Comparison of ENCODE assay signal across 21 mouse cellular contexts in the genomic region with DNA sequence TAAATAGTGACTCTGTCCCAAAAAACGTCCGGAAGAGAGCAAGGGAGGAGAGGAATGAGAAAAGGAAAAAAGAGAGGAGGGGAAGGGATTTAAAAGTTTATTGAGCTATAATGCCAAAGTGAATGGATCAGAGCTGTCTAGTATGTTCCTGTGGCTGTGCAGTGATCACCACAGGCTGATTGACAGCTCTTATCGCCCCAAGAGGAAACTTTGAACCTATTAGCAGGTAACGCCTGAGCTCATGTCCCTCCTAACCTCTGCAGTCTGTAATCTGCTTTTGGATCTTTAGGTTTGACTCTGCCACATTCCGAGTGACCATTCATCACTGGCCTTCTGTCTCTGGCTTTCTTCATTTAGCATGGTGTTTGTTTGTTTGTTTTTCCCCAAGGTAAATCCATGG.
"Had no signal": no experiment of that assay in that cellular context is flagged by ENCODE, and none has a peak within 500 bp of the region (broad histone marks: within the 10 kb centered on the region; RNA-seq: fewer than 3 reads in every experiment).

No protein-coding gene starts in this region.

- ATAC-seq: midbrain, embryonic 13.5 days; midbrain, embryonic 16.5 days had no signal

- H3K9me3 ChIP-seq: limb, embryonic 10.5 days; limb, embryonic 13.5 days; liver, embryonic 13.5 days; lung, embryonic 15.5 days; megakaryocyte, embryonic 14.5 days; midbrain, embryonic 10.5 days; midbrain, embryonic 13.5 days; neural tube, embryonic 13.5 days had no signal

- H3K36me3 ChIP-seq: lung, embryonic 15.5 days had no signal

- H3K4me1 ChIP-seq: limb, embryonic 10.5 days; liver, embryonic 13.5 days; midbrain, embryonic 10.5 days; midbrain, embryonic 13.5 days; neural tube, embryonic 13.5 days had no signal

- DNase-seq: kidney, adult 18-20 months; kidney, adult 9 months; kidney, postnatal 14 days; kidney, postnatal 4 days; liver, embryonic 13.5 days; lung, adult 18-20 months; lung, postnatal 10 days; lung, postnatal 36 days; retina, postnatal 1 day; right cerebral cortex, postnatal 25 days; thymus, adult 18-20 months; thymus, postnatal 36 days had no signal

- H3K4me3 ChIP-seq: limb, embryonic 10.5 days; limb, embryonic 13.5 days; liver, embryonic 13.5 days; lung, embryonic 15.5 days; megakaryocyte, embryonic 14.5 days; midbrain, embryonic 10.5 days; midbrain, embryonic 13.5 days; myocyte; neural tube, embryonic 13.5 days had no signal

- H3K4me2 ChIP-seq: limb, embryonic 13.5 days; liver, embryonic 13.5 days; lung, embryonic 15.5 days; midbrain, embryonic 13.5 days; neural tube, embryonic 13.5 days had no signal

- H3K27ac ChIP-seq: limb, embryonic 10.5 days; liver, embryonic 13.5 days; lung, embryonic 15.5 days; midbrain, embryonic 10.5 days; midbrain, embryonic 13.5 days; neural tube, embryonic 13.5 days had no signal

- H3K9ac ChIP-seq: limb, embryonic 13.5 days; liver, embryonic 13.5 days; lung, embryonic 15.5 days; midbrain, embryonic 13.5 days; neural tube, embryonic 13.5 days had no signal

- H3K27me3 ChIP-seq: limb, embryonic 13.5 days; liver, embryonic 13.5 days; lung, embryonic 15.5 days; megakaryocyte, embryonic 14.5 days; midbrain, embryonic 13.5 days; neural tube, embryonic 13.5 days had no signal
